Mouse (Mus musculus) neutrophil, adult 5-6 weeks (primary cell): ENCODE data around the gene Plcb4. TPM values are rescaled to one million over a fixed set of nuclear protein-coding genes. Genes with fewer than 3 reads are reported as not detected.

Source experiments
- ATAC-seq: fragments of 151-379, 151-347 bp; 2 replicates; pipeline ENCODE4 v1.8.0; 2017; ENCODE audit warnings: mild to moderate bottlenecking, moderate TSS enrichment; ENCODE audit not compliant: insufficient number of reproducible peaks, poor library complexity, low FRiP score, severe bottlenecking; ENCODE audit errors: extremely low read depth
- total RNA-seq: library from RNA; stranded (forward); fragments of 200-1000 nt; gene quantifications from 2 replicates; pipeline ENCODE4 v1.2.3, GENCODE M21; 2017

The Plcb4 gene
- total RNA-seq, 1 experiment from 2014 or later: 1.5 TPM

GRCm38 (mm10) chr2:136000933-136001332, 342.1 kb downstream of the Plcb4 start:
- ATAC-seq: no peak

DNA sequence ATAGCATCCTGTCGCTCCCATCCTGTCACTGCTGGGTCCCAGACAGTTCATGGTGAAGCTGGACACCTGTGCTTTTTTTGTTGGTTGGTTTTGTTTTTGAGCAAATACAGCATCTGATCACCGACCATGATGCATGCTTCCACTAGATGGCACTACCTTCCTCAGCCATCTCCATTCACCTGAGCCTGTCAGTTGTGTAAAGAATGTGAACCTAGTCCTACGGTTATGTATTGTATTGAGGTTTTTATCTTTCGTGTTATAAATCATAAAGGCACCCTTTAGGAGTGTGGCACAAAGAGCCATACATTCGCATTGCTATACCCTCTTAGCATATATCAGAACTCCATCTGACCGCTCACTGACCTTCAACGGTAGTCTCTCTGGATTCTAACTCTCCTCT, 343.3 kb downstream of the Plcb4 start:
- ATAC-seq: no peak

- ATAC-seq: no peak
Observed at GRCm38 (mm10) chr2:136003836-136004235, 345.0 kb downstream of the Plcb4 start.

- ATAC-seq: no peak
Observed at GRCm38 (mm10) chr2:136006280-136006679, 347.5 kb downstream of the Plcb4 start.

DNA sequence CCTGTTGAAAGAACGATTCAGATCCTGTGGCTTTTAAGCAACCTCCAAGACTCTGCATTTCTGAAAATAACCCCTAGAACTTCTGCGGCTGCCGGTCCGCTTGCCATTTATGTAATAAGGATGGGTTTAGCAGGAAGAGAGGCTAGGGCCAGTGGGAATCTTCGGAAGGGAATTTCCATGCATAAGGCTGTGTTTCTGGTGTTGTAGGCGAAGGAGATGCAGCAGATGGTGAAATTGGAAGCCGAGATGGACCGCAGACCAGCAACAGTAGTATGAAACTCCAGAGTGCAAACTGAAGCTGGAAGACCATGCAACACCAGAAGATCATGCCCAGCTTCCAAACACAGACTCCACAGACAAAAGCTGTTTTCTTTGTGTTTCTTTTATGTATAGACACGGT, 353.9 kb downstream of the Plcb4 start:
- ATAC-seq: no peak

GRCm38 (mm10) chr2:136048464-136048863, 389.7 kb downstream of the Plcb4 start:
- ATAC-seq: no peak

- no peak for ATAC-seq
Observed at GRCm38 (mm10) chr2:136050793-136051615, 392.2 kb downstream of the Plcb4 start.

DNA sequence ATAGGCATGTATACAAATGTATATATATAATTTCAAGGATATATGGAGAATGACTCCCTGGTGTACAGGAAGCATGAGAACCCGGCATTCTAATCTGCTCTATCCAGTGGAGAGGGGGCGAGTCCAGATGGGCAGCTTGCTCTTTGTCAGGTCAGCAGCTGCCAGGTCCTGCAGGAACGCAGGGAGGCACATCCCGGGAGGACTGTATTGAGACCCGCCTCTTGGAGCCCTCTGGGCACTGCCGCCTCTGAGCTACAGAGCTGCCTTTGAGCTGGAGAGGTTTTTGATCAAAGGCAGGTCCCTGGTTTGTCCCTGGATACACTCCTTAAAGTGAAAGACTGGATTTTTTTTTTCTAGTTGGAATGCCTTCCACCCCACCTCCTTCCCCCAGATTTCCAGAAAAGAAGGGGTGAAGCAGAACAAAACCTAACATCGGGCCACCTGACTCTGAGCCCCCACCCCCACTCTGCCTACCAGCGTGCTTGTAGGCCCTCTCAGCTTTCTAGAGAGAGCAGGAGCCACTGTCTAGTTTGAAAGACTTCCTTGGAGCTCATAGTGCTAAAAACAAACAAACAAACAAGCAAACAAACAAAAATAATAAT, 393.0 kb downstream of the Plcb4 start, which contains the start of gene Lamp5:
Gene Lamp5 (plus strand): TSS at position 552 of the 602 bp plus-strand sequence.
- ATAC-seq: no peak

DNA sequence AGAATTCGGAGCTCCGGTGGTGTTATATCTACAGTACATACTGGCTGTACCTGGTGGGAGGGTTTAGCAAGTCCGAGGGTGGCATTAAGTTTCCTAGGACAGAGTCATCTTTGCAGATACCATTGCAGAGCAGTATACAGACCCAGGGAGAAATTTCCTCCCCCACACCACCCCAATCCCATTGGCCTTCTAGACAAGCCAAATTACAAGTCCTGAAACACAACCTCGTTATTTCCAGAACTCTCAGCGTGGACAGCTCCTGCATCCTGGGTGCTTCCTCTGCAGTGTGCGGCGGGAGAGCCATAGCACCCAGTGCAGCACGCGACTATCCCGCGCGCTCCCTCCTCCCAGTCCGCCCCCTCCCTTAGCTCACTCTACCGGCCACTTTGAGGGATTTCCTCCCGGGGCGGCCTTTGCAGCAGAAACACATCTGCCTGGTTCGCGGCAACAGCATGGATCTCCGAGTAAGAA, 399.1 kb downstream of the Plcb4 start:
- no peak for ATAC-seq

DNA sequence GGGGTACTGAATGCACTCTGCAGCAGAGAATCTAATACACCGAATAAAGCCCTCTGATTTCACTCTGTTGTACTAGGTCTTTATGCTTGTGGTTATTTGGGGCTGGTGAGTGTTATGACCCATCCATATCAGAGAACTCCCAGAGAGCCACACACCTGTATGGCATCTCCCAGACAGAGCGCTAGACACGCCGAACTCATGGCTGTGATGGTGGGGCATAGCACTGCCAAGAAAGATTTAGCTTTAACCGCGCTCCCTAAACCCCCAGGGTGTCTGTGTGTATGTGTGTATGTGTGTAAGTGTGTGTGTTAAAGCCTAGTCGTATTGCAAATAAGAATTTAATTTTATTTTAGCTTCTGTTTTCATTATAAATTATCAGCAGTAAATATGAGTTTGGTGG, 399.6 kb downstream of the Plcb4 start:
- no peak for ATAC-seq

DNA sequence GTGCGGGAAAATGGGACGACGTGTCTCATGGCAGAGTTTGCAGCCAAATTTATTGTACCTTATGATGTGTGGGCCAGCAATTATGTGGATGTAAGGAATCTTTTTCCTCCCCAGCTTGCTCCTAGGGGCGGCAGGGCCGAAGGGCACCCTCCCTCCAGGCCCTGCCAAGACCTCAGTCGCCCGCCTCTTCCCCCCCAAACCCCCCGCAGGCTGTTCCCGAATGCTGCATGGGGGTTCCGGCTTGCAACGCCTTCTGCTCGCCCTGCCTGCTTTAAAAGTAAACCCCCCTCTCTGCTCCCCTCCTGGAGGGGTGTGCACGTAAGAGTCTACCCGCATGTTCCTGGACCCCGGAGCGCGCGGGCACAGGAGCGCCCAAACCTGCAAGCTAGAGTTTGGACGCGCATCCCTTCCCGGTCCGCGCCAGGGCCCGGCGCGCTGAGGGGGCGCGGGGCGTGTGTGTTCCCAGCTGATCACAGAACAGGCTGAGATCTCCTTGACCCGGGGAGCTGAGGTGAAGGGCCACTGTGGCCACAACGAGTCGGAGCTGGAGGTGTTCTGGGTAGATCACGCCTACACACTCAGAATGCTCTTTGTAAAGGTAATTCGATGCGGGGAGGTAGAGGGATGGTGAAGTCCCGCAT, 400.3 kb downstream of the Plcb4 start:
- no peak for ATAC-seq
